Mouse (Mus musculus) layer of hippocampus, postnatal 14 days (tissue): ENCODE data around the gene Kctd20. TPM values are rescaled to one million over a fixed set of nuclear protein-coding genes. Genes with fewer than 3 reads are reported as not detected.

Experiments used
- DNase-seq, 2 experiments: peaks; one replicate each; pipeline ENCODE4 v3.0.0; 2021 to 2022; ENCODE audit warnings: low spot score in 2 of 2, mixed read lengths in 1 of 2
- total RNA-seq, 2 experiments: library from RNA; stranded (reverse); gene quantifications; 2 replicates each; pipeline ENCODE4 v1.2.3; 2021

The Kctd20 gene
- total RNA-seq, 2 experiments from 2014 or later: 76.2 to 77.7 TPM

DNA sequence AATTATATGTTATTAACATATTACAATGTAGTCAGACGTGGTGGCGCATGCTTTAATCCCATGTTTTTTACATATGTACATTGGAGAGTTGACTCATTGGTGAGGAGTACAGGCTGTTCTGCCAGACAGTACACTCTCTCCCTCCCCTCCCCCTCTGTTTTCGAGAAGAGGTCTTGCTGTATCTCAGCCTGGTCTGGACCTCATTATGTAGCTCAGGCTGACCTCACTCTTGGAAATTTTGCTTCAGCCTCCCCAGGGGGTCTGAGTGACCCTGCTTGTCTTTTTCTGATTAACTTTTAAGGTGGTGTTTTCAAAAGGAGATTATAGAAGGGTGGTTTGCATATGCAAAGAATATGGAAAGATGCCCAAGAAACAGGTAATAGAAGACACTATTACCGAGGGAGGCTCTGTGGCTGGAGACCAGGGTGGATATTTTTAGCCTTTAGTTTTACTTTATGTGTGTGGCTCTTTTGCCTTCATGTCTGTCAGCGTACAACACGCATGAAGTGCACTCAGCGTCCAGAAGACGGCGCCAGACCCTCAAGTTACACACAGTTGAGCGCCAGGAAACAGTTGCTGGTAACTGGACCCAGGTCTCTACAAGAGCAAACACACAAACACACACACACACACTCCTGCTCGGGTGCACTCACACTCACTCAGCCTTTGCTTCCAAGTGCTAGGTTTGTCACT, 66.7 kb downstream of the Kctd20 start:
- no peak for DNase-seq

Other genes with a start within 250 kb of the Kctd20 start
- gene AC170998.1, start 225.9 kb upstream of the Kctd20 start, total RNA-seq: 1 to 10 TPM; 1.4 to 2.3 TPM
- gene Mapk13, start 182.7 kb upstream of the Kctd20 start, total RNA-seq: 1 to 10 TPM; 1.0 to 1.5 TPM
- 10 to 100 TPM; 31.8 to 35.7 TPM for gene Brpf3, start 150.9 kb upstream of the Kctd20 start, total RNA-seq
- under 1 TPM; 0.18 to 0.26 TPM for gene Pnpla1, start 93.5 kb upstream of the Kctd20 start, total RNA-seq
- gene 4930539E08Rik, start 36.6 kb upstream of the Kctd20 start, total RNA-seq: 1 to 10 TPM; 3.2 to 3.8 TPM
- not detected for gene Pxt1, start 8.1 kb upstream of the Kctd20 start, total RNA-seq
- gene Stk38, start 56.0 kb downstream of the Kctd20 start, total RNA-seq: 10 to 100 TPM; 57.0 to 61.1 TPM
- 100 to 1,000 TPM; 127 to 160 TPM for gene Srsf3, start 80.7 kb downstream of the Kctd20 start, total RNA-seq
- gene Cdkn1a, start 139.0 kb downstream of the Kctd20 start, total RNA-seq: 10 to 100 TPM; 24.9 to 26.0 TPM
- under 1 TPM; 0.12 to 0.26 TPM for gene Rab44, start 162.2 kb downstream of the Kctd20 start, total RNA-seq